Mouse (Mus musculus) cortical plate, adult 2 months (tissue): ENCODE measurements around the gene St6galnac6. TPM values are rescaled to one million over a fixed set of nuclear protein-coding genes. Genes with fewer than 3 reads are reported as not detected.

ENCODE experiments used
- H3K27ac ChIP-seq: fragments of 200-500 bp; 2 replicates; pipeline ENCODE4 v1.5.1; 2012; ENCODE audit warnings: low read length, control low read depth, inconsistent platforms; ENCODE audit not compliant: insufficient read depth
- H3K4me1 ChIP-seq: fragments of 200-500 bp; 2 replicates; pipeline ENCODE4 v1.6.1; 2011; ENCODE audit warnings: low read length; ENCODE audit not compliant: control insufficient read depth, insufficient read depth
- H3K4me3 ChIP-seq: fragments of 200-500 bp; 2 replicates; pipeline ENCODE4 v1.5.1; 2011; ENCODE audit warnings: mild to moderate bottlenecking, low read length, control low read depth; ENCODE audit not compliant: insufficient read depth
- CTCF ChIP-seq: fragments of 200-500 bp; IDR thresholded peaks from 2 replicates; pipeline ENCODE4 v1.5.1; 2011; ENCODE audit warnings: mild to moderate bottlenecking, control low read depth, low read length; ENCODE audit not compliant: insufficient read depth; ENCODE audit errors: extremely low read depth
- POLR2A ChIP-seq: fragments of 200-500 bp; IDR thresholded peaks from 2 replicates; pipeline ENCODE4 v1.6.1; 2011; ENCODE audit warnings: mild to moderate bottlenecking, low read length, control low read depth; ENCODE audit not compliant: insufficient read depth; ENCODE audit errors: extremely low read depth
- polyA plus RNA-seq: library from polyadenylated mRNA; depleted of rRNA; stranded (reverse); fragments of >200 nt; gene quantifications from 2 replicates; pipeline ENCODE4 v1.2.3, GENCODE M21; 2012

The St6galnac6 gene
- polyA plus RNA-seq, 1 experiment: 101 TPM

DNA sequence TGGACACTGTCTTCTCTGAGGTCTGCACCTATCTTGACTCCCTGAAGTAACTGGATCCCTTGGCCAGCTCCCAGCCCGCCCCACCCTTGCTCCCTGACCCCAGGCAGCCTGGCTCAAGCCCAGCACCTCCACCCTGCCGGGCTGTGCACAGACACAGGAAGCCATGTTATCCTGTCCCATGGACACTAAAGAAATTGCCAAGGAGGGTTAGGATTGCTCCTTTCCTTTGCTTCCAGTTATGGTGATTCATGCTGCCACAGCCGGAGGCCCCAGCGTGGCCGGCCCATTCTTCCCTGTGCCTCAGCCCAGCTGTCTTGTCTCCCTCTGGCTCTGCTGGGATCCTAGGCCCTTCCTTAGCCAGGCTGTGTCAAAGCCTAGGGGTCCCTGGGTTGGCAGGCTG, 34.2 kb downstream of the St6galnac6 start:
- Histone ChIP-seq H3K4me3 (no peak overlapping the region), H3K4me1 (peaks cover 2% of the 10 kb centered on the region), H3K27ac (no peak overlapping the region)
- TF ChIP-seq CTCF: no peak
- no peak for TF ChIP-seq POLR2A

DNA sequence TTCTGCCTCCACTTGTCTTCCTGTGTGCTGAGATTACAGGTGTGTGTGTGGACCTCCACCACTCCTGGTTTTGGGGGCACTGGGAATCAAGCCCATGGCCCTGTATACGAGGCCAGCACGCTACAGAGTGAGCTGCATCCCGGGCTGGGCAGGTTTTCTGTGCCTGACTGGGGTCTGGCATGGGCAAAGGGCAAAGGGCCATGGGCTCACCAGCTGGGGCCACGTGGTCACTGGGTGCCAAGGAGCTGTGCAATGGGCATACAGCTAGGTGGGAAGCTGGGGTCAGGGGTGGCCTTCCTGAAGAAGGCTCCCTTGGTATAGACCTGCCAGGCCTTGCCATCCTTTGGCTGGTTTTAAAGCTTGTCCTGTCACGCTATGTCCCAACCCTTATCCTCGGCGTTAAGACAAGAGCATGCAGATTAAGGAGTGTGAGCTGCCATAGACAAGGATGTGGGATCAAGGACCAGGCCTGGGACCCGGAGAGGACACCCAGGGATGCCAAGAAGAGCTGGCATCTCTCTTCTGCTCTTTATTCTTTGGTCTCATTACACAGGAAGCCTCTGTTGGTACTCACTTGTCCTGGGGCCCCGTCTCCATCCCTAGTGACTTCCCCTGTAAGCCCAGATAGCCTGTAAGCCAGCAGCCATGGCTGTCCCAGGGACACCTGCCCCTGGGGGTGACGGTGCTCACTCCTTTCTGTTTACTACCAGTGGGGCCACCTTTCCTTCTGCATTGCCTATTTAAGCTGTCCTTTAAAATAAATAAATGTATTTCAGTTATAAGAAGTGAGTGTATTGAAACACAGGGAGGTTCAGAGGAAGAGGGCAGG, 35.0 kb downstream of the St6galnac6 start:
- Histone ChIP-seq H3K4me3 (no peak overlapping the region), H3K4me1 (no peaks in the 10 kb centered on the region), H3K27ac (no peak overlapping the region)
- no peak for TF ChIP-seq CTCF
- no peak for TF ChIP-seq POLR2A

- Histone ChIP-seq H3K4me3 (no peak overlapping the region), H3K27ac (no peak overlapping the region), H3K4me1 (no peaks in the 10 kb centered on the region)
- TF ChIP-seq CTCF (no peak), POLR2A (no peak)
Observed at GRCm38 (mm10) chr2:32636617-32637016, 37.1 kb downstream of the St6galnac6 start.

DNA sequence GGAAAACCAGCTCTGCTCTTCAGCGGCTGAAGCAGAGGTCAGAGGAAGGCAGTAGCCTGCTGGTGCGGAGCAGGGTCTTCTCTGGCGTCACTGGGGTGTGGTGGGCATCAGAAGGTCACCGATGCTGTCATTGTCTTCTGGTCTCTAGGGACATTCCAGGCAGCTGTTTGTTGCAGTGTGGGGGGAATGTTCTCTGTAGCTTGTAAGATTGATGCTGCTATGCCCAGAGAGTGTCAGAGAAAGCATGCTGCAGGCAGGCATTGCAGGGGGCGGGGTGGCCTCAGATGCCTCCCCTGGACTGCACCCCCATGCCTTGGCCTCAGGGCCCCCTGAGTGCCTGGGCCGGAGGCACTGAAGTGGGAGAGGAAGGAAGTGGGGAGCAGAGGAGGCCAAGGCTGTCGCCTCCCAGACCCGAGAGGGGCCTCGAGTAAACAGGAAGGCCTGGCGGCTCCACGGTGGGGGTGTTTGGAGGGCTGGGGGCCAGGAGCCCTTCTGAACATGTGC, 38.3 kb downstream of the St6galnac6 start:
- TF ChIP-seq POLR2A: no peak
- Histone ChIP-seq H3K4me3 (no peak overlapping the region), H3K4me1 (no peaks in the 10 kb centered on the region), H3K27ac (no peak overlapping the region)

DNA sequence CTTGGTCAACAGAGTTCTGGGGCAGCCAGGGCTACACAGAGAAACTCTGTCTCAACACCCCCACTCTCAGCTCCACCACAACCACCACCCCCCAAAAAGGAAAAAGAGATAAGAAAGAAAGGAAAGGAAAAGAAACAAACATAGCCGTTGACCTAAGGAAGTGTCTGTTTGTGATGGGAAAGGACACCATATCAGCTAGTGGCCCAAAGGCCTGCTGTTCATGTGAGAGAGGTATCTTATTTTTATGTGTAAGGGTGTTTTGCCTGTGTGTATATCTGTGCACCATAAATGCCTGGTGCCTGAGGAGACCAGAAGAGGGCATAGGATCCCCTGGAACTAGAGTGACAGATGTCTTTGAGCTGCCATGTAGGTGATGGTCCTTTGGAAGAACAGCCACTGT, 40.1 kb downstream of the St6galnac6 start:
- Histone ChIP-seq H3K4me3 (no peak overlapping the region), H3K27ac (no peak overlapping the region), H3K4me1 (no peaks in the 10 kb centered on the region)
- no peak for TF ChIP-seq CTCF
- TF ChIP-seq POLR2A: no peak

GRCm38 (mm10) chr2:32640550-32641051, 41.1 kb downstream of the St6galnac6 start:
- Histone ChIP-seq H3K27ac (no peak overlapping the region), H3K4me3 (no peak overlapping the region), H3K4me1 (no peaks in the 10 kb centered on the region)
- no peak for TF ChIP-seq POLR2A
- TF ChIP-seq CTCF: no peak

GRCm38 (mm10) chr2:32641810-32642209, 42.3 kb downstream of the St6galnac6 start:
- H3K4me1 ChIP-seq: no peaks in the 10 kb centered on the region
- H3K4me3 ChIP-seq: no peak overlapping the region
- no peak overlapping the region for H3K27ac ChIP-seq
- TF ChIP-seq POLR2A: no peak
- no peak for TF ChIP-seq CTCF

GRCm38 (mm10) chr2:32642813-32643212, 43.3 kb downstream of the St6galnac6 start:
- H3K4me3 ChIP-seq: no peak overlapping the region
- no peak for TF ChIP-seq CTCF
- no peak for TF ChIP-seq POLR2A
- no peak overlapping the region for H3K27ac ChIP-seq
- no peaks in the 10 kb centered on the region for H3K4me1 ChIP-seq

DNA sequence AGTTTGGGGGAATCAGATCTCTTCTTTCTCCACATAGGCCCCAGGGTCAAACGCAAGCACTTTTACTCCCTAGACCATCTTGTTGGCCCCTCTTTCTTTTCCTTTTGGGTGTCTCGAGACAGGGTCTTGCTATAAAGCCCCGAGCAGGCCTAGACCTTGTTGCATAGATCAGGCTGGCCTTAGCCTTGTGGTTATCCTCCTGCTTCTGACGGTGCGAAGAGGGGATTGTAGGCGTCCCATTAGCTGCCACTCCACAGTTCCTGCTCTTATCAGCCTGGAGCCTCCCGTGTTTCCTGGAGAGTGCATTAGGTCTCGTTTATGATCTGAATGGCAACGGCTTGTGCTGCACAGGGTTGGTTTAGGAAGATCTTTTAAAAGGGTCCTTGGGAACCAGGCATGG, 44.6 kb downstream of the St6galnac6 start:
- no peak overlapping the region for H3K4me3 ChIP-seq
- TF ChIP-seq POLR2A: no peak
- TF ChIP-seq CTCF: no peak
- no peak overlapping the region for H3K27ac ChIP-seq
- no peaks in the 10 kb centered on the region for H3K4me1 ChIP-seq
